Mouse (Mus musculus): ENCODE results near the gene Smarcd3. TPM values are rescaled to one million over a fixed set of nuclear protein-coding genes. Genes with fewer than 3 reads are reported as not detected.

Smarcd3 gene
- polyA plus RNA-seq, 1 experiment from 2014 or later, result 47.4 TPM

DNA sequence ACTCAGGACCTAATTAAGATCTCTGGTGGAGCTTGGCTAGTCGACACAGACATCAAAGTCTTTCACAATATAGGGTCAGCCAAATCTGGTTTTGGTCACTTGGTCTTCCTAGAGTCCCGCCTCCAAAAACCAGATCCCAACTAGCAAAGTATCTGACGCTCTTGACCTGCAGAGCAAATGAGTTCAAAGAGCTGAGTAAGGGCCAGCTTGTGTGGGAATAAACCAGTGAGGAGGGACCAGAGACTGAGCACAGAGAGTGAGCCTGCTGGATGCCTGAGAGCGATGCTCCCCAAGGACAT is 560 bp upstream of the Smarcd3 start:
- no peaks in the 10 kb centered on the region for H3K36me3 ChIP-seq (ENCODE audit: control insufficient read depth, insufficient read depth)
- 29% methylated on average over 4 of the region's 4 CpGs for WGBS
- H3K9ac ChIP-seq (ENCODE audit: low read length), result no peak overlapping the region
- peaks cover 10% of the 10 kb centered on the region for H3K4me1 ChIP-seq (ENCODE audit: control insufficient read depth, insufficient read depth, low read length)
- ATAC-seq (replicated peaks; ENCODE audit: extremely low read depth, insufficient read depth, low FRiP score), result no peak
- no peak overlapping the region; the same call in 1 of the 2 replicates for H3K4me2 ChIP-seq (ENCODE audit: low read depth, low read length)
- H3K27ac ChIP-seq (ENCODE audit: low read length), result no peak overlapping the region
- peaks cover 18% of the 10 kb centered on the region for H3K27me3 ChIP-seq (ENCODE audit: control insufficient read depth, insufficient read depth, low read length)
- no peaks in the 10 kb centered on the region for H3K9me3 ChIP-seq (replicated peaks; ENCODE audit: control insufficient read depth, low read length)
- H3K4me3 ChIP-seq (ENCODE audit: low read length), result no peak overlapping the region

DNA sequence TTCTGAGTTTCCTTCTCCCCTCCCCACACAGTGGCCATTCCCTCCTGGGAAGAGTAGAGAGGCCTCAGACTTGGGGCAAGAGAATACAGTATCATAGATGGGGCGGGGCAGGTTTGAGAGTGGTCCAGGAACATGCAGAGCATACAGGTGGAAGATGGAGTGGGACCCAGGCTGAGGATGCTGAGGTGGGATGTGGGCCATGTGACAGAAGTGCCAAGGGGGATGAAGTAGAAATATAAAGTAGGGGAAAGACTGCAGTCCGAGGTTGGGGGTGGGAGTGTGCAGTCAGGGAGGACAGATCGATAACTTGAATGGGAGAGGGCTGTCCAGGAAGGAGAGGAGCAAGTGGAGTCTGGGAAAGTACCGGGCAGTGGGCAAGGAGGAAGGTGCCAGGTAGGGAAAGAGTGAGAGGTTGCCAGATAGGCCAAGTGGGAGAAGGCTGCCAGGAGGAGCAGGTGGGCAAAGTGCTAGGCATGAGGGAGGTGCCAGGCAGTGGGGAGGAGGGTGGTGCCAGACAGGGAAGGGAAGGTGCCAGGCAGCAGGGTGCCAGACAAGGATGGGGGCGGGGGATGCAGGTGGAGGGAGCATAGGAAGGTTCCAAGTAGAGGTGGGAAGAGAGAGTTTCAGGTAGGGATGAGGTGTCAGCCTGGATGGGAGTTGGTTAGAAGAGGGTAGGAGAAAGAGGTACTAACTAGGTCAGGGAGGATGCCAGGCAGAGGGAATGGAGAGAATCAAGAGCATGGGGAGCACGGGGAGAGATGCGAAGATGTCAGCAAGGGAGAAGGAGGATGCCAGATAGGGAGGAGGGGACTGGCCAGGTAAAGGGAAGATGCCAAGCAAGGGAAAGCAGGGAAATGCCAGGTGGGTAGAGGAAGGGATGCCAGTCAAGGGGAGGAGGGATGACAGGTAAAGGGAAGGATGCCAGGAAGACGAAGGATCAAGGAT is 898 bp downstream of the Smarcd3 start:
- H3K36me3 ChIP-seq (ENCODE audit: control insufficient read depth, insufficient read depth), result no peaks in the 10 kb centered on the region
- ATAC-seq (replicated peaks; ENCODE audit: extremely low read depth, insufficient read depth, low FRiP score), result no peak
- H3K4me3 ChIP-seq (ENCODE audit: low read length), result no peak overlapping the region; the same call in 1 of the 2 replicates
- 39% methylated on average over 8 of the region's 8 CpGs for WGBS
- H3K9me3 ChIP-seq (replicated peaks; ENCODE audit: control insufficient read depth, low read length), result no peaks in the 10 kb centered on the region
- H3K9ac ChIP-seq (ENCODE audit: low read length), result no peak overlapping the region
- H3K27ac ChIP-seq (ENCODE audit: low read length), result no peak overlapping the region
- no peak overlapping the region; the same call in 1 of the 2 replicates for H3K4me2 ChIP-seq (ENCODE audit: low read depth, low read length)
- peaks cover 10% of the 10 kb centered on the region for H3K4me1 ChIP-seq (ENCODE audit: control insufficient read depth, insufficient read depth, low read length)
- peaks cover 18% of the 10 kb centered on the region for H3K27me3 ChIP-seq (ENCODE audit: control insufficient read depth, insufficient read depth, low read length)

GRCm38 (mm10) chr5:24622386-24623040 is 1.7 kb downstream of the Smarcd3 start:
- 69% methylated on average over 7 of the region's 7 CpGs for WGBS
- H3K4me2 ChIP-seq (ENCODE audit: low read depth, low read length), result no peak overlapping the region
- H3K4me1 ChIP-seq (ENCODE audit: control insufficient read depth, insufficient read depth, low read length), result peaks cover 10% of the 10 kb centered on the region
- ATAC-seq (replicated peaks; ENCODE audit: extremely low read depth, insufficient read depth, low FRiP score), result no peak
- H3K27me3 ChIP-seq (ENCODE audit: control insufficient read depth, insufficient read depth, low read length), result peaks cover 18% of the 10 kb centered on the region
- H3K36me3 ChIP-seq (ENCODE audit: control insufficient read depth, insufficient read depth), result no peaks in the 10 kb centered on the region
- no peaks in the 10 kb centered on the region for H3K9me3 ChIP-seq (replicated peaks; ENCODE audit: control insufficient read depth, low read length)
- no peak overlapping the region for H3K27ac ChIP-seq (ENCODE audit: low read length)
- no peak overlapping the region for H3K4me3 ChIP-seq (ENCODE audit: low read length)
- no peak overlapping the region for H3K9ac ChIP-seq (ENCODE audit: low read length)

GRCm38 (mm10) chr5:24620626-24621025 is 3.6 kb downstream of the Smarcd3 start:
- no peak overlapping the region for H3K9ac ChIP-seq (ENCODE audit: low read length)
- no peak overlapping the region for H3K4me2 ChIP-seq (ENCODE audit: low read depth, low read length)
- H3K27ac ChIP-seq (ENCODE audit: low read length), result no peak overlapping the region
- no peaks in the 10 kb centered on the region for H3K9me3 ChIP-seq (replicated peaks; ENCODE audit: control insufficient read depth, low read length)
- no peak for ATAC-seq (replicated peaks; ENCODE audit: extremely low read depth, insufficient read depth, low FRiP score)
- no peak overlapping the region for H3K4me3 ChIP-seq (ENCODE audit: low read length)
- H3K4me1 ChIP-seq (ENCODE audit: control insufficient read depth, insufficient read depth, low read length), result peaks cover 10% of the 10 kb centered on the region
- 67% methylated on average over 8 of the region's 8 CpGs for WGBS
- peaks cover 17% of the 10 kb centered on the region for H3K27me3 ChIP-seq (ENCODE audit: control insufficient read depth, insufficient read depth, low read length)
- no peaks in the 10 kb centered on the region for H3K36me3 ChIP-seq (ENCODE audit: control insufficient read depth, insufficient read depth)

GRCm38 (mm10) chr5:24620116-24620515 is 4.1 kb downstream of the Smarcd3 start:
- no peak overlapping the region for H3K9ac ChIP-seq (ENCODE audit: low read length)
- H3K9me3 ChIP-seq (replicated peaks; ENCODE audit: control insufficient read depth, low read length), result no peaks in the 10 kb centered on the region
- H3K27me3 ChIP-seq (ENCODE audit: control insufficient read depth, insufficient read depth, low read length), result peaks cover 15% of the 10 kb centered on the region
- 50% methylated on average over 8 of the region's 8 CpGs for WGBS
- H3K36me3 ChIP-seq (ENCODE audit: control insufficient read depth, insufficient read depth), result no peaks in the 10 kb centered on the region
- no peak overlapping the region for H3K4me2 ChIP-seq (ENCODE audit: low read depth, low read length)
- no peak overlapping the region for H3K4me3 ChIP-seq (ENCODE audit: low read length)
- no peak overlapping the region for H3K27ac ChIP-seq (ENCODE audit: low read length)
- no peak for ATAC-seq (replicated peaks; ENCODE audit: extremely low read depth, insufficient read depth, low FRiP score)
- peaks cover 10% of the 10 kb centered on the region for H3K4me1 ChIP-seq (ENCODE audit: control insufficient read depth, insufficient read depth, low read length)

- ATAC-seq (replicated peaks; ENCODE audit: extremely low read depth, insufficient read depth, low FRiP score), result no peak
- Histone ChIP-seq H3K9ac (ENCODE audit: low read length) (no peak overlapping the region), H3K4me1 (ENCODE audit: control insufficient read depth, insufficient read depth, low read length) (peaks cover 8% of the 10 kb centered on the region), H3K4me2 (ENCODE audit: low read depth, low read length) (no peak overlapping the region), H3K4me3 (ENCODE audit: low read length) (no peak overlapping the region), H3K9me3 (replicated peaks; ENCODE audit: control insufficient read depth, low read length) (no peaks in the 10 kb centered on the region), H3K36me3 (ENCODE audit: control insufficient read depth, insufficient read depth) (no peaks in the 10 kb centered on the region), H3K27ac (ENCODE audit: low read length) (no peak overlapping the region), H3K27me3 (ENCODE audit: control insufficient read depth, insufficient read depth, low read length) (peaks cover 13% of the 10 kb centered on the region)
- 77% methylated on average over 3 of the region's 3 CpGs for WGBS
Observed at GRCm38 (mm10) chr5:24618921-24619320, 5.3 kb downstream of the Smarcd3 start.

GRCm38 (mm10) chr5:24615097-24615496 is 9.1 kb downstream of the Smarcd3 start:
- H3K4me1 ChIP-seq (ENCODE audit: control insufficient read depth, insufficient read depth, low read length), result peaks cover 17% of the 10 kb centered on the region
- WGBS, result 63% methylated on average over 6 of the region's 6 CpGs
- H3K4me2 ChIP-seq (ENCODE audit: low read depth, low read length), result no peak overlapping the region
- H3K36me3 ChIP-seq (ENCODE audit: control insufficient read depth, insufficient read depth), result no peaks in the 10 kb centered on the region
- H3K27ac ChIP-seq (ENCODE audit: low read length), result no peak overlapping the region
- ATAC-seq (replicated peaks; ENCODE audit: extremely low read depth, insufficient read depth, low FRiP score), result no peak
- no peaks in the 10 kb centered on the region for H3K9me3 ChIP-seq (replicated peaks; ENCODE audit: control insufficient read depth, low read length)
- no peak overlapping the region for H3K4me3 ChIP-seq (ENCODE audit: low read length)
- no peaks in the 10 kb centered on the region for H3K27me3 ChIP-seq (ENCODE audit: control insufficient read depth, insufficient read depth, low read length)
- no peak overlapping the region for H3K9ac ChIP-seq (ENCODE audit: low read length)

DNA sequence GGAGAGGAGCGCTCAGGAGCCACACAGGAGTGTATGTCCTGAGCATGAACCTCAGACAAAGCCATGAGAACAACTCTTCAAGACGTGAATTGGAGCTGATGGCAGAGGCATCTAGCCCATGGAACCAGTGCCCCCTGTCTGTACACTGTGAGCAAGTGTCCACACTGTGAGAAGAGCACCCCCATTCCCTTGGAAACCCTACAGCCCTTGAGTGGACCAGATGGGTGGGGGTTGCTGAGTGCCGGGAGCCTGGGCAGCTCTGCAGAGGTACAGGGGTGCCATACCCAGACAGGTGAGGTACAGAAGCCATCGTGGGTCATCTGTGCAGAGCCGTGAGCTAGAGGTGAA is 11.9 kb downstream of the Smarcd3 start:
- H3K9me3 ChIP-seq (replicated peaks; ENCODE audit: control insufficient read depth, low read length), result no peaks in the 10 kb centered on the region
- no peak overlapping the region for H3K4me2 ChIP-seq (ENCODE audit: low read depth, low read length)
- peaks cover 24% of the 10 kb centered on the region for H3K4me1 ChIP-seq (ENCODE audit: control insufficient read depth, insufficient read depth, low read length)
- no peaks in the 10 kb centered on the region for H3K27me3 ChIP-seq (ENCODE audit: control insufficient read depth, insufficient read depth, low read length)
- no peaks in the 10 kb centered on the region for H3K36me3 ChIP-seq (ENCODE audit: control insufficient read depth, insufficient read depth)
- WGBS, result 59% methylated on average over 5 of the region's 5 CpGs
- H3K27ac ChIP-seq (ENCODE audit: low read length), result no peak overlapping the region
- ATAC-seq (replicated peaks; ENCODE audit: extremely low read depth, insufficient read depth, low FRiP score), result 0 out of 2 replicates have a peak, but pooled peaks have one; percentile 2
- no peak overlapping the region for H3K4me3 ChIP-seq (ENCODE audit: low read length)
- H3K9ac ChIP-seq (ENCODE audit: low read length), result no peak overlapping the region

All from heart, embryonic 16.5 days (tissue).